Mouse (Mus musculus) liver, postnatal 0 days (tissue): ENCODE measurements at regions not wholly inside any gene's neighbourhood (a gene's known extent, or its start where the extent isn't known, plus 50 kb on each side); places are given as distances from the start of the nearest gene placed in this dataset.

ENCODE experiments used
- ATAC-seq: fragments of 200-750 bp; cut with Nextera tagmentation; 2 replicates; pipeline ENCODE4 v1.8.0; 2017; ENCODE audit warnings: mild to moderate bottlenecking, moderate library complexity
- DNase-seq: peaks from one replicate; pipeline ENCODE4 v3.0.0-alpha.2; 2016
- H3K27ac ChIP-seq: fragments of 300-500 bp; sonication (generic); 2 replicates; pipeline ENCODE4 v1.5.1; 2014; ENCODE audit warnings: antibody characterized with exemption, moderate library complexity, mild to moderate bottlenecking, low read depth
- H3K27me3 ChIP-seq: fragments of 300-500 bp; sonication (generic); 2 replicates; pipeline ENCODE4 v1.6.1; 2014; ENCODE audit warnings: low read length, control low read depth, mixed read lengths; ENCODE audit not compliant: insufficient read depth
- H3K36me3 ChIP-seq: fragments of 300-500 bp; sonication (generic); replicated peaks from 2 replicates; pipeline ENCODE4 v1.6.1; 2014; ENCODE audit warnings: mild to moderate bottlenecking, control low read depth, low read length, moderate library complexity, mixed read lengths; ENCODE audit not compliant: insufficient read depth
- H3K4me1 ChIP-seq: fragments of 300-500 bp; sonication (generic); 2 replicates; pipeline ENCODE4 v1.6.1; 2014; ENCODE audit warnings: antibody characterized with exemption, mild to moderate bottlenecking, control low read depth; ENCODE audit not compliant: insufficient read depth
- H3K4me2 ChIP-seq: fragments of 300-500 bp; sonication (generic); 2 replicates; pipeline ENCODE4 v1.6.1; 2014; ENCODE audit warnings: low read depth, mild to moderate bottlenecking, low read length, moderate library complexity, mixed read lengths
- H3K4me3 ChIP-seq: fragments of 300-500 bp; sonication (generic); 2 replicates; pipeline ENCODE4 v1.5.1; 2014; ENCODE audit warnings: low read depth, low read length
- H3K9ac ChIP-seq: fragments of 300-500 bp; sonication (generic); replicated peaks from 2 replicates; pipeline ENCODE4 v1.6.1; 2014; ENCODE audit warnings: mild to moderate bottlenecking, moderate library complexity
- H3K9me3 ChIP-seq: fragments of 300-500 bp; sonication (generic); 2 replicates; pipeline ENCODE4 v1.6.1; 2016; ENCODE audit warnings: mild to moderate bottlenecking, control low read depth, low read length, mixed read lengths
- CTCF ChIP-seq: sonication (generic); IDR thresholded peaks from 2 replicates; pipeline ENCODE4 v1.5.1; 2016; ENCODE audit warnings: antibody characterized with exemption, low read depth
- EP300 ChIP-seq: IDR thresholded peaks from 2 replicates; pipeline ENCODE4 v1.6.1; 2016; ENCODE audit warnings: antibody characterized with exemption, low read depth, mild to moderate bottlenecking
- WGBS: fragments of 180-500 bp; shearing (Covaris S2); extraction: QIAGEN DNeasy Blood & Tissue Kit; methylation state at CpG from one replicate; pipeline ENCODE4 v1.1.7; 2014; ENCODE audit not compliant: insufficient replicate concordance; 5-methylcytosine and 5-hydroxymethylcytosine counted together

DNA sequence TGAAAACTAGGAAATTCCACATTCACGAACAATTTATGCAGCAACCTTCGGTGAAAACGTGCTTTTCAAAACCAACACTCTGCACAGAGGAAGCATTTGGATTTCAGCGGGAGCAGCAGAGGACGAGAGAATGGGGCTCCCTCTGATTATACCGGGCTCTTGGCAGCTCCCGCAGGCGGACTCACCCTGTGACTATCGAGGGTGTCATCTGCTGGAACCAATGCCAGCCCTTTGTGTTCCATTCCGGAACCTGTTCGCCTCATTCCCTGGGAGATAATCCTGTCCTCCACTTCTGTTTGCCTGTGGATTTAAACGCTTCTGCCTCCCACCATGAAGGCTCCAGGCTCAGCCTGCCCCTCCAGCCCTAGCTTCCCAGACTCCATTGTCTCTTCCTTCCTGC, 77.1 kb downstream of the Utp18 start:
- Histone ChIP-seq H3K27ac (no peak overlapping the region), H3K4me3 (no peak overlapping the region), H3K36me3 (no peaks in the 10 kb centered on the region), H3K9ac (no peak overlapping the region), H3K27me3 (no peaks in the 10 kb centered on the region), H3K4me1 (no peaks in the 10 kb centered on the region), H3K9me3 (no peaks in the 10 kb centered on the region), H3K4me2 (no peak overlapping the region)
- ATAC-seq (no peak), DNase-seq (no peak)
- 71% methylated on average over 12 of the region's 12 CpGs for WGBS
- TF ChIP-seq EP300 = no peak
- no peak for TF ChIP-seq CTCF

DNA sequence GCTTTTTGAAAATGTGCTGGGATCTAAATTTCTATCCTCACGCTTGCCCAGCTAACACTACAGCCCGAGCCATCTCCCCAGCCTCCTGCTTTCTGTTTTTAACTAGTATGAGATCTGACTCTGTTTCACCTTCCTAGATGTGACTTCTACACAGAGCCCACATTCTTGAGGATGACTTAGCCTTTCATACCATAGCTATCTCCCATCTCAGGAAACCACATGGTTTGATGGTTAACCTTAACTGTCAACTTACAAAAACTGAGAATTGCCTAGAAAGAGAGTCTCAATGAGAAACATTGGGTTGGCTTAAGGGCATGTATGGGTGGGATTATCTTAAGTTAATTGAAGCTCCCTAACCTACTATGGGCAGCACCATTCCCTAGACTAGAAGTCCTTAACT, 78.4 kb downstream of the Utp18 start:
- Histone ChIP-seq H3K9me3 (no peaks in the 10 kb centered on the region), H3K9ac (no peak overlapping the region), H3K36me3 (no peaks in the 10 kb centered on the region), H3K4me1 (no peaks in the 10 kb centered on the region), H3K4me3 (no peak overlapping the region), H3K4me2 (no peak overlapping the region), H3K27me3 (no peaks in the 10 kb centered on the region), H3K27ac (no peak overlapping the region)
- ATAC-seq (no peak), DNase-seq (no peak)
- WGBS = 59% methylated on average over 2 of the region's 2 CpGs
- no peak for TF ChIP-seq EP300
- no peak for TF ChIP-seq CTCF

DNA sequence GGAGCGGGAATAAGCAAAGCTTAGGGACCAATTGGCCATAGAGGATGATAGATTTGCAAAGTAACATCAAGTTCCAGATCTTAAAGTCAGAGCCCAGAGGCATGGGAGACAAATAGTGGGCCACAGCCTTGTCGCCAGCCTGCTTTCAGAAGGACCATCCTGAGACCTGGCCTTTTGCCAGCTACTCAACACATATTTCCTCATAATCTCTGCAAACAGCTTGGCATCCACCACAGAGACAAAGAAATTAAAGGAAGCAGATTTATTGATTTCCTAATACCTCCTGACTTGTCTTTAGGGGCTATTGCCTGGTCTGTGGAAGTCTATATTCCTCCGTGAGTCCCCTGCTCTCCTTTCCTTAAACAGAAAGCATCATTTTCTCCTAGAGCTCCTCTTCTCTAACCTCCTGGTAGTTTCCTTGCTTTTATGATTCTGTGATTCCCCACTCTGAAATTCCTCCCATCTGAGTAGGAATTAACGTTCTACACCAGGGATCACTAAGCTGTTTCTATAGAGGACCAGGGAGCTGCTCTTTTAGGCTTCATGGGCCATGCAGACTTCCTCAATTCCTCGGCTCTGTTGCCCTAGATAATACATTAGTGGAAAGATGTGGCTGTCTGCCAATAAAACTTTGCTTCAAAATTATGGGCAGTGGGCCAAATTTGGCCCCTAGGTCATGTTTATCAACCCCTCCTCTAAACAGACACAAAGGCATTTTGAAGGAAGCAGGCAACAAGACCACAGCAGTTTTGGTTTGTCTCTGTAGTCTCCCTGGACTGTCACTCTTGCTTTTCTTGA, 114.2 kb downstream of the Utp18 start:
- no peak for ATAC-seq
- no peaks in the 10 kb centered on the region for H3K4me1 ChIP-seq
- H3K9ac ChIP-seq = no peak overlapping the region
- no peaks in the 10 kb centered on the region for H3K27me3 ChIP-seq
- H3K4me3 ChIP-seq = no peak overlapping the region
- H3K36me3 ChIP-seq = no peaks in the 10 kb centered on the region
- H3K9me3 ChIP-seq = no peaks in the 10 kb centered on the region
- DNase-seq = no peak
- H3K27ac ChIP-seq = no peak overlapping the region
- WGBS = 65% methylated on average over 5 of the region's 5 CpGs
- no peak overlapping the region for H3K4me2 ChIP-seq
- TF ChIP-seq CTCF (no peak), EP300 (no peak)

DNA sequence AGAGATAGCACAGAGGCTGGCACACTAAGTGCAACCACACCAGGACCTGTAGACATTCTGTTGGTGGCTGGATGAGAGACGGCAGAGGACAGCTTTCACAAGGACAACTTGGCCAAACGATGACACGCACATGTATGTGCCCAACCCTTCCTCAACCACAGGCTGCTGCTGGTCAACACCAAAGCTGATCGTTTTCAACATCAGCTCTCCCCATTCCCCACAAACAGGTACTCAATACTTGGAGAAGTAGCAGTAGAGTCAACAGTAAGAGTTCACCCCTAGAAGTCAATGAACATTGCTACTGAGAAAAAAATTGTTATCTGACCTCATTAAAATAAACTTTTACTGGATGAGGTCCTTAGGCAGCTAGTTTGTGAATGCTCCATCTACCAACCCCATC, 119.6 kb downstream of the Utp18 start:
- H3K4me3 ChIP-seq = no peak overlapping the region
- H3K9me3 ChIP-seq = no peaks in the 10 kb centered on the region
- ATAC-seq (no peak), DNase-seq (no peak)
- H3K9ac ChIP-seq = no peak overlapping the region
- WGBS = 75% methylated on average over 4 of the region's 4 CpGs
- no peak overlapping the region for H3K4me2 ChIP-seq
- no peaks in the 10 kb centered on the region for H3K4me1 ChIP-seq
- no peak overlapping the region for H3K27ac ChIP-seq
- TF ChIP-seq EP300 (no peak), CTCF (no peak)
- H3K36me3 ChIP-seq = no peaks in the 10 kb centered on the region
- no peaks in the 10 kb centered on the region for H3K27me3 ChIP-seq

DNA sequence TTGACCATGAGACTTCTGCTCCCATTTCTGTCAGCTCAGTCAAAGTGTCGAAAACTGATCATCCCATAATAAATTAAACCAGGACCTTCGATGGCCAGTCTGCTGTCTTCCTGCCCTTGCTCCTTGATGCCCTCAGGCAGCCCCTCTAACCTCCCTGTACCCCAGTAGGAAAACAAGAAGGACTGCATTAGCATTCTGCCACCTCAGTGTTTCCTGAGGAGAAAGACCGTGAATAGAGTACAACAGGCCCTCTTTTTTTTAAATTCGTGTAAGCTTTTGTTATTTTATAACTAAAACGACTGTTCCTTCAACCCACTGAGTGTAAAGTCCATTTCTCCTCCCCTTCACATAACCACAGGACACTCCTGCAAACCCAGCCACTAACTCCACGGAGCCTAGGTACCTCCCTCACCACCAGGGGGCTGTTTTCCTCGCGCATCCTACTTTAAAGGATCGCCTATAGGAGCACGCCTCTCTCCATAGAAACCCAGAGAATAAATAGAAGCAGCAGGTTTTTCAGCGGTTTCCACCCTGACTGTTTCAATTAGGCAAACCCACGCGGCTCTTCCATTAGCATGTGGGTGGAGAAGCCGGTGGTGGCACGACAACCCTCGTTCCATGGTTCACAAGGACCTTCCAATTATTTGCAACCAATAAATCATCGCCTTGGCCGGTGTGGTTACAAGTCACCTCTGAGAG, 122.6 kb downstream of the Utp18 start:
- H3K4me1 ChIP-seq = no peaks in the 10 kb centered on the region
- H3K9me3 ChIP-seq = no peaks in the 10 kb centered on the region
- H3K27ac ChIP-seq = no peak overlapping the region
- WGBS = 18% methylated on average over 18 of the region's 18 CpGs
- no peak overlapping the region for H3K9ac ChIP-seq
- DNase-seq = peak; percentile 18
- no peak overlapping the region for H3K4me2 ChIP-seq
- TF ChIP-seq CTCF = peak; percentile 48
- no peak for TF ChIP-seq EP300
- no peak for ATAC-seq
- no peak overlapping the region for H3K4me3 ChIP-seq
- H3K36me3 ChIP-seq = no peaks in the 10 kb centered on the region
- no peaks in the 10 kb centered on the region for H3K27me3 ChIP-seq

DNA sequence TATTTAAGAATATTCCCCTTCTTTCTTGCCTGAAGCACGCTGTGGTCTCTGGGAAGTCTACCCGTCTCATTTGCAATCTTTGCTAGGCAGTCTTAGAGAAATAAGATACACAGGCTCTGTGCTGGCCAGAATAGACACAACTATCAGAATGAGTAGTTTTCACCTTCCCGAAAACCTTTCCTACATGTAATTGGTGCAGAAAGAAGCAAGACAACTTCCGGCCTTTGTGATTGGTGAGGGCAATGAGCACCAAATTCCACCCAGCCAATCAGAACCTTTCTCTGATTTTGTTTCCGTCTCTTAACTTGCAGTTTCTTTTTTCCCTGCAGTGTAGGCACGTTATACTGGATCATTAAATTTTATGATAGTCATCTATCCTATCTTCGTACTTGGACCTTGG, 127.7 kb downstream of the Utp18 start:
- H3K4me1 ChIP-seq = no peaks in the 10 kb centered on the region
- no peak for TF ChIP-seq CTCF
- TF ChIP-seq EP300 = no peak
- no peak overlapping the region for H3K4me3 ChIP-seq
- no peak overlapping the region for H3K9ac ChIP-seq
- no peaks in the 10 kb centered on the region for H3K36me3 ChIP-seq
- no peak overlapping the region for H3K4me2 ChIP-seq
- WGBS = 77% methylated on average over 7 of the region's 7 CpGs
- no peaks in the 10 kb centered on the region for H3K27me3 ChIP-seq
- H3K9me3 ChIP-seq = no peaks in the 10 kb centered on the region
- no peak for DNase-seq
- no peak overlapping the region for H3K27ac ChIP-seq
- no peak for ATAC-seq
